Mouse (Mus musculus) forebrain, embryonic 14.5 days (tissue): ENCODE measurements at regions not wholly inside any gene's neighbourhood (a gene's known extent, or its start where the extent isn't known, plus 50 kb on each side); places are given as distances from the start of the nearest gene placed in this dataset.

Source experiments
- ATAC-seq: fragments of 200-750 bp; cut with Nextera tagmentation; 2 replicates; pipeline ENCODE4 v1.8.0; 2017; ENCODE audit warnings: mild to moderate bottlenecking, moderate library complexity
- DNase-seq: peaks from one replicate; pipeline ENCODE4 v3.0.0-alpha.2; 2015; ENCODE audit warnings: low spot score
- H3K27ac ChIP-seq: fragments of 300-500 bp; sonication (generic); 2 replicates; pipeline ENCODE4 v1.5.1; 2014; ENCODE audit warnings: low read depth, mild to moderate bottlenecking, control low read depth, low read length, moderate library complexity
- H3K27me3 ChIP-seq: fragments of 300-500 bp; sonication (generic); replicated peaks from 2 replicates; pipeline ENCODE4 v1.6.1; 2014; ENCODE audit warnings: low read length, control low read depth, mixed read lengths; ENCODE audit not compliant: control insufficient read depth, insufficient read depth
- H3K36me3 ChIP-seq: fragments of 300-500 bp; sonication (generic); 2 replicates; pipeline ENCODE4 v1.6.1; 2014; ENCODE audit warnings: low read length, control low read depth; ENCODE audit not compliant: control insufficient read depth, insufficient read depth
- H3K4me1 ChIP-seq: fragments of 300-500 bp; sonication (generic); 2 replicates; pipeline ENCODE4 v1.6.1; 2014; ENCODE audit warnings: antibody characterized with exemption, low read length, control low read depth; ENCODE audit not compliant: control insufficient read depth, insufficient read depth
- H3K4me2 ChIP-seq: fragments of 300-500 bp; sonication (generic); 2 replicates; pipeline ENCODE4 v1.6.1; 2014; ENCODE audit warnings: mild to moderate bottlenecking, control low read depth, low read length
- H3K4me3 ChIP-seq: fragments of 300-500 bp; sonication (generic); 2 replicates; pipeline ENCODE4 v1.5.1; 2014; ENCODE audit warnings: low read depth, low read length, control low read depth
- H3K9ac ChIP-seq: fragments of 300-500 bp; sonication (generic); 2 replicates; pipeline ENCODE4 v1.6.1; 2014; ENCODE audit warnings: mild to moderate bottlenecking, low read length, control low read depth, moderate library complexity
- H3K9me3 ChIP-seq: fragments of 300-500 bp; sonication (generic); replicated peaks from 2 replicates; pipeline ENCODE4 v1.6.1; 2016; ENCODE audit warnings: low read length, control low read depth, mixed read lengths; ENCODE audit not compliant: control insufficient read depth
- WGBS: fragments of 180-500 bp; shearing (Covaris S2); extraction: QIAGEN DNeasy Blood & Tissue Kit; methylation state at CpG from one replicate; pipeline ENCODE4 v1.1.7; 2014; 5-methylcytosine and 5-hydroxymethylcytosine counted together

DNA sequence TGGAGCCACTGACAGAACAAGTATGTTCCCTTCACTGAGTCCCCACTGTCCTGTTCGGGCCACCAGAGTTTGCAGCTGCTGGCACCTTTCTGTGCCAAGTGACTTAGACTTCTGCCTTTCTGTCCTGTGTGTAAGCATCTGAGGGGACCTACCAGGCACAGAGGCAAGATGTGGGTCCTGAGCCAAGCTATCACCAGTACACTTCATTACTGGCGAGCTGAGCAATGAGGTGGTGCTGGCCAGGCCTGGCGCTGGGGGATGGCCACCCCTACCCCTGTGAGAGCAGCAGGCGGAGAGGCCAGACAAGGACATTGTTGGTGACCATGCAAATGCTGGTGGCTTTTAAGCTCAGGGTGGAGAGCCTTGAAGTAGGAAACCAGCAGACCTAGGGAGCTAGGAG lies 87.6 kb upstream of the Mrps6 start:
- no peak overlapping the region for H3K9ac ChIP-seq
- no peaks in the 10 kb centered on the region for H3K4me1 ChIP-seq
- no peak overlapping the region for H3K4me3 ChIP-seq
- 85% methylated on average over 4 of the region's 4 CpGs for WGBS
- DNase-seq (no peak), ATAC-seq (no peak)
- no peak overlapping the region for H3K4me2 ChIP-seq
- no peaks in the 10 kb centered on the region for H3K27me3 ChIP-seq
- no peaks in the 10 kb centered on the region for H3K36me3 ChIP-seq
- no peak overlapping the region for H3K27ac ChIP-seq
- H3K9me3 ChIP-seq: no peaks in the 10 kb centered on the region

DNA sequence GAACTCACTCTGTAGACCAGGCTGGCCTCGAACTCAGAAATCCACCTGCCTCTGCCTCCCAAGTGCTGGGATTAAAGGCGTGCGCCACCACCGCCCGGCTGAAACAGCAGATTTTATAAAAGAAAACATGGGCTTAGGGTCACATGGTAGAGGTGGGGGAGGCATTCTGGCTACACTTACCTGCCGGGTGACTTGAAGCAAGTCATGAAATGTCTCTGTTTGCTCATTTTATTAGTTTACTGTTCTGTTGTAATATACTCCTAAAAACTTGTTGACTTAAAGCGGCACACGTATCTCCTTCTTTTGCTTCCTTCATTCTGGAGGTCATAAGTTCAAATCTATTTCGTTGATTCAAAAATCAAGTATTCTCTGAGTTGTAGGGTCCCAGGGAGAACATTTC lies 84.9 kb upstream of the Mrps6 start:
- DNase-seq (no peak), ATAC-seq (no peak)
- Histone ChIP-seq H3K4me1 (no peaks in the 10 kb centered on the region), H3K4me2 (no peak overlapping the region), H3K27me3 (no peaks in the 10 kb centered on the region), H3K36me3 (no peaks in the 10 kb centered on the region), H3K27ac (no peak overlapping the region), H3K9me3 (no peaks in the 10 kb centered on the region), H3K4me3 (no peak overlapping the region), H3K9ac (no peak overlapping the region)
- 90% methylated on average over 9 of the region's 9 CpGs for WGBS

- Histone ChIP-seq H3K4me1 (0 out of 2 replicates have a peak, but pooled peaks cover 3% of the 10 kb centered on the region), H3K9ac (no peak overlapping the region), H3K9me3 (no peaks in the 10 kb centered on the region), H3K4me2 (no peak overlapping the region), H3K27ac (no peak overlapping the region), H3K36me3 (no peaks in the 10 kb centered on the region), H3K27me3 (no peaks in the 10 kb centered on the region), H3K4me3 (no peak overlapping the region)
- DNase-seq: no peak
- ATAC-seq: no peak
- WGBS: 82% methylated on average over 8 of the region's 8 CpGs
These were observed 81.8 kb upstream of the Mrps6 start for GRCm38 (mm10) chr16:91976194-91976805.

DNA sequence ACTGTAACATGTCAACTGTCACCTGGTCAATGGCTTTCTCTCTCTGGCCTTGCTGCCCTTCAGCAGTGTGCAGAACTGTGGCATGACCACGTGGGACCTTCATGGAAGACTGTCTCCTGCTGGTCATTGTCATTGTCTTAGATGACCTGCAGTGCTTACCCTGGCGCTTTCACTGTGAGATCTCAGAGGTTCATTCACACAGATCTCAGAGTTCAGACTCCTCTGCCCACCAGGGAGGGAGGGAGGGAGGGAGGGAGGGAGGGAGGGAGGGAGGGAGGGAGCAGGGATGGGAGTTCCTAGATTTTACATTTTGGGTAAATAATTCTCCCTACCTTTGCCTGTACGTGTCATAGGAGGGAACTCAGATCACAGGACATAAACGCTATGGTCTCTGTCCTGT lies 79.6 kb upstream of the Mrps6 start:
- Histone ChIP-seq H3K4me3 (no peak overlapping the region), H3K27me3 (no peaks in the 10 kb centered on the region), H3K36me3 (no peaks in the 10 kb centered on the region), H3K9ac (no peak overlapping the region), H3K9me3 (no peaks in the 10 kb centered on the region), H3K27ac (no peak overlapping the region), H3K4me1 (0 out of 2 replicates have a peak, but pooled peaks cover 3% of the 10 kb centered on the region), H3K4me2 (no peak overlapping the region)
- DNase-seq (no peak), ATAC-seq (no peak)
- WGBS: 32% methylated on average over 4 of the region's 4 CpGs

DNA sequence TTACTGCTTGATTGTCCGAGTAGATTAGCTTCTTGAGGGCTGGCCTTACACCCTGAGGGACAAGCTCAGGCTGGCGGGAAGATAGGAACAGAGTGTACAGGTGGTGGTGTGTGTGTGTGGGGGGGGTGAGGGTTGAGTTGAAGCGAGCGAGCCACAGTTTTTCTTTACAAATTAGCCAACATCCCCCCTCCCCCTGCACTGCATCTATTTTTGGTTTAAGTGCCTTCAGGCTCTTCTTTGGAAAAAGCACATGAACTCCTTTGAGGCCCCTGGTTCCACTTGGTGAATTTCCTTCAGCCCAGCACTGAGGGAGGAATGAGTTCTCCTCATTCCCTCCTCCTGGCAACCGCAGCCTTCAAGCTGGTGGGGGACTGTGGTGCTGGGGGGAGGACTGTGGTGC lies 79.2 kb upstream of the Mrps6 start:
- Histone ChIP-seq H3K9me3 (no peaks in the 10 kb centered on the region), H3K27ac (no peak overlapping the region), H3K4me1 (0 out of 2 replicates have a peak, but pooled peaks cover 3% of the 10 kb centered on the region), H3K27me3 (no peaks in the 10 kb centered on the region), H3K36me3 (no peaks in the 10 kb centered on the region), H3K4me3 (no peak overlapping the region), H3K9ac (no peak overlapping the region), H3K4me2 (no peak overlapping the region)
- ATAC-seq (no peak), DNase-seq (no peak)
- WGBS: 37% methylated on average over 5 of the region's 5 CpGs

- H3K9ac ChIP-seq: no peak overlapping the region
- DNase-seq (peak; percentile 20), ATAC-seq (no peak)
- H3K4me3 ChIP-seq: no peak overlapping the region
- whole genome bisulfite sequencing: 91% methylated on average over 6 of the region's 6 CpGs
- H3K9me3 ChIP-seq: no peaks in the 10 kb centered on the region
- no peaks in the 10 kb centered on the region for H3K36me3 ChIP-seq
- H3K4me2 ChIP-seq: no peak overlapping the region
- 0 out of 2 replicates have a peak, but pooled peaks cover 3% of the 10 kb centered on the region for H3K4me1 ChIP-seq
- H3K27me3 ChIP-seq: no peaks in the 10 kb centered on the region
- no peak overlapping the region for H3K27ac ChIP-seq
These were observed 77.6 kb upstream of the Mrps6 start for GRCm38 (mm10) chr16:91980482-91980881.

- no peak for ATAC-seq
- Histone ChIP-seq H3K27me3 (no peaks in the 10 kb centered on the region), H3K36me3 (no peaks in the 10 kb centered on the region), H3K4me3 (no peak overlapping the region), H3K4me1 (no peaks in the 10 kb centered on the region), H3K27ac (no peak overlapping the region), H3K9ac (no peak overlapping the region), H3K4me2 (no peak overlapping the region), H3K9me3 (no peaks in the 10 kb centered on the region)
- 88% methylated on average over 12 of the region's 12 CpGs for WGBS
- no peak for DNase-seq
These were observed 72.9 kb upstream of the Mrps6 start for GRCm38 (mm10) chr16:91985211-91985610.

- Histone ChIP-seq H3K4me3 (no peak overlapping the region), H3K4me2 (no peak overlapping the region), H3K9me3 (no peaks in the 10 kb centered on the region), H3K27ac (no peak overlapping the region), H3K27me3 (no peaks in the 10 kb centered on the region), H3K4me1 (no peaks in the 10 kb centered on the region), H3K36me3 (no peaks in the 10 kb centered on the region), H3K9ac (no peak overlapping the region)
- WGBS: 90% methylated on average over 4 of the region's 4 CpGs
- ATAC-seq (no peak), DNase-seq (no peak)
These were observed 68.7 kb upstream of the Mrps6 start for GRCm38 (mm10) chr16:91989332-91989731.

GRCm38 (mm10) chr16:91995459-91996190 lies 62.4 kb upstream of the Mrps6 start:
- Histone ChIP-seq H3K36me3 (no peaks in the 10 kb centered on the region), H3K4me2 (peak overlapping the region; percentile 24), H3K4me3 (no peak overlapping the region), H3K4me1 (no peaks in the 10 kb centered on the region), H3K9me3 (no peaks in the 10 kb centered on the region), H3K27me3 (no peaks in the 10 kb centered on the region), H3K27ac (no peak overlapping the region), H3K9ac (no peak overlapping the region)
- ATAC-seq (no peak; the same call in 1 of the 2 replicates), DNase-seq (peak; percentile 47)
- 30% methylated on average over 13 of the region's 13 CpGs for WGBS
